Mouse (Mus musculus): ENCODE measurements around the gene Fam227b. TPM values are rescaled to one million over a fixed set of nuclear protein-coding genes. Genes with fewer than 3 reads are reported as not detected.

Gene Fam227b
- total RNA-seq, 2 experiments from 2014 or later, result not detected

DNA sequence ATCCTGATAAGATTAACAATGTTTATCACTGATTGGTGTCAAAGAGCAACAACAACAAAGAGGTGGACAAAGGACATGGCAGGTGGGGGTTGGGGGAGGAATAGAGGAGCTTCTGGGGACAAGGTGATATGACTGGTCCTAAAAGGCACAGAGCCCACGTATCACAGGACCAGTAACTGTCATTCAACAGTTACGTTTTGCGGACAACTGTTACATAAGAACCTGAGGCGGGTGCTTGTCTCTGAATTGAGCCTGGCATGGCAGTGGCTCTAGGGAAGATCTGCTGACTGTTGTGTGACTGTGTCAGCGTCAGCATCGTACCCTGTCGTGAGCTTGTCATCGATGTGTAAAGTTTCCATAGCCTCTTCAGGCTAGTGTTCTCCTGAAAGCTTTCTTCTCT is 65.6 kb downstream of the Fam227b start:
- Histone ChIP-seq H3K4me3 (no peak overlapping the region), H3K27ac (no peak overlapping the region)
- no peak for DNase-seq (ENCODE audit: low spot score in 2 of 2)
- TF ChIP-seq CTCF (conservative IDR thresholded peaks at IDR 0.05), result no peak

GRCm38 (mm10) chr2:126084326-126084725 is 67.5 kb downstream of the Fam227b start:
- Histone ChIP-seq H3K27ac (peak overlapping the region; percentile 43), H3K4me3 (no peak overlapping the region)
- peak; percentile 16 to 51 for DNase-seq (ENCODE audit: low spot score in 2 of 2)
- TF ChIP-seq CTCF (conservative IDR thresholded peaks at IDR 0.05), result no peak

GRCm38 (mm10) chr2:126079086-126079485 is 72.7 kb downstream of the Fam227b start:
- DNase-seq (ENCODE audit: low spot score in 2 of 2), result no peak
- Histone ChIP-seq H3K4me3 (no peak overlapping the region), H3K27ac (no peak overlapping the region)
- no peak for TF ChIP-seq CTCF (conservative IDR thresholded peaks at IDR 0.05)

GRCm38 (mm10) chr2:126076506-126076905 is 75.3 kb downstream of the Fam227b start:
- TF ChIP-seq CTCF (conservative IDR thresholded peaks at IDR 0.05), result no peak
- Histone ChIP-seq H3K4me3 (no peak overlapping the region), H3K27ac (no peak overlapping the region)
- no peak for DNase-seq (ENCODE audit: low spot score in 2 of 2)

DNA sequence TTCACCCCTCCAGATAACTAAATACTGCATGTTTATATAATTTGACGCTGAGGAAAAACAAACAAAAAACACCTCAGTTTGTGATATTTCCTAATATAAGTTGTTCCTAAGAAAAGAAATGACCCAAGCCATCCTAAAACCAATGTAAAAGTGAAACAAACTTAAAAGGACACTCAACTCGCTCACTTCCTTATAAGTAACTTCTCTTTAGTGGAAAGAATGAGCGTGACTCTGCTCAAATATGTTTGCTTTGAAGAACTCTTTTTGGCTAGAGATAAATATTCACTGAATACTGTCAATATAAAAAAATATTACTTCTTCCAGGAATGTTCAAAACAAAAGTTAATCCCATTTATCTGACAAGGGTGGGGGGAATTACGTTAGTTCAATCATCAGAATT is 78.1 kb downstream of the Fam227b start:
- TF ChIP-seq CTCF (conservative IDR thresholded peaks at IDR 0.05), result no peak
- no peak overlapping the region for H3K4me3 ChIP-seq

DNA sequence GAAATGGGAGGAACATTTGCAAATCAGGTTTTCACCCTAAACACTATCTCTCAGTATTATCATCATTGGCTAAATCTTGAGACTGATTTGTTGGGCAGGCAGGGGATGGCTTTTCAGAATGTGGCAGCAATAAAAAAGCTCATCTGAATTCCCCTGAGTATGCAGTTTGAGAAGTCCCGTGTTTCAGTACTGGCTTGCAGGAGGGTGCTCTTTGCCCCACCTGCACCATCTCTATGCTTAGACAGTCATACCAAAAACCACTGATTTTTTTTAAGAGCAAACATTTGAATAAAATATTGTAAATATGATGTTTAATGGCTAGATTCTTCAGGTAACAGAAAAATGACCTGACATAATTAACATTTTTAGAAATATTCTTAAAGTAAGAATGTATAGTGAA is 82.1 kb downstream of the Fam227b start:
- H3K4me3 ChIP-seq, result no peak overlapping the region
- TF ChIP-seq CTCF (conservative IDR thresholded peaks at IDR 0.05), result no peak
- no peak overlapping the region for H3K27ac ChIP-seq
- no peak for DNase-seq (ENCODE audit: low spot score in 2 of 2)

More for the DNA sequence above, 78.1 kb downstream of the Fam227b start:
- no peak for DNase-seq (ENCODE audit: low spot score in 2 of 2)
- no peak overlapping the region for H3K27ac ChIP-seq

GRCm38 (mm10) chr2:126065303-126065856 is 86.4 kb downstream of the Fam227b start:
- no peak for DNase-seq (ENCODE audit: low spot score in 2 of 2)
- no peak overlapping the region for H3K27ac ChIP-seq
- TF ChIP-seq CTCF (conservative IDR thresholded peaks at IDR 0.05), result no peak
- H3K4me3 ChIP-seq, result no peak overlapping the region

- no peak for DNase-seq (ENCODE audit: low spot score in 2 of 2)
- H3K4me3 ChIP-seq, result no peak overlapping the region
- TF ChIP-seq CTCF (conservative IDR thresholded peaks at IDR 0.05), result no peak
- H3K27ac ChIP-seq, result no peak overlapping the region
Measured at GRCm38 (mm10) chr2:126064814-126065213, 87.0 kb downstream of the Fam227b start.

GRCm38 (mm10) chr2:126062876-126063275 is 88.9 kb downstream of the Fam227b start:
- Histone ChIP-seq H3K4me3 (no peak overlapping the region), H3K27ac (no peak overlapping the region)
- no peak for TF ChIP-seq CTCF (conservative IDR thresholded peaks at IDR 0.05)
- DNase-seq (ENCODE audit: low spot score in 2 of 2), result no peak

GRCm38 (mm10) chr2:126061037-126061773 is 90.6 kb downstream of the Fam227b start:
- TF ChIP-seq CTCF (conservative IDR thresholded peaks at IDR 0.05), result no peak

GRCm38 (mm10) chr2:126060595-126060994 is 91.2 kb downstream of the Fam227b start:
- Histone ChIP-seq H3K4me3 (no peak overlapping the region), H3K27ac (no peak overlapping the region)
- TF ChIP-seq CTCF (conservative IDR thresholded peaks at IDR 0.05), result no peak
- no peak for DNase-seq (ENCODE audit: low spot score in 2 of 2)

More at GRCm38 (mm10) chr2:126061037-126061773, 90.6 kb downstream of the Fam227b start:
- no peak for DNase-seq (ENCODE audit: low spot score in 2 of 2)
- no peak overlapping the region for H3K4me3 ChIP-seq
- H3K27ac ChIP-seq, result no peak overlapping the region

- no peak for TF ChIP-seq CTCF (conservative IDR thresholded peaks at IDR 0.05)
- H3K27ac ChIP-seq, result no peak overlapping the region
- no peak for DNase-seq (ENCODE audit: low spot score in 2 of 2)
- no peak overlapping the region for H3K4me3 ChIP-seq
Measured at GRCm38 (mm10) chr2:126053657-126054056, 98.1 kb downstream of the Fam227b start.

DNA sequence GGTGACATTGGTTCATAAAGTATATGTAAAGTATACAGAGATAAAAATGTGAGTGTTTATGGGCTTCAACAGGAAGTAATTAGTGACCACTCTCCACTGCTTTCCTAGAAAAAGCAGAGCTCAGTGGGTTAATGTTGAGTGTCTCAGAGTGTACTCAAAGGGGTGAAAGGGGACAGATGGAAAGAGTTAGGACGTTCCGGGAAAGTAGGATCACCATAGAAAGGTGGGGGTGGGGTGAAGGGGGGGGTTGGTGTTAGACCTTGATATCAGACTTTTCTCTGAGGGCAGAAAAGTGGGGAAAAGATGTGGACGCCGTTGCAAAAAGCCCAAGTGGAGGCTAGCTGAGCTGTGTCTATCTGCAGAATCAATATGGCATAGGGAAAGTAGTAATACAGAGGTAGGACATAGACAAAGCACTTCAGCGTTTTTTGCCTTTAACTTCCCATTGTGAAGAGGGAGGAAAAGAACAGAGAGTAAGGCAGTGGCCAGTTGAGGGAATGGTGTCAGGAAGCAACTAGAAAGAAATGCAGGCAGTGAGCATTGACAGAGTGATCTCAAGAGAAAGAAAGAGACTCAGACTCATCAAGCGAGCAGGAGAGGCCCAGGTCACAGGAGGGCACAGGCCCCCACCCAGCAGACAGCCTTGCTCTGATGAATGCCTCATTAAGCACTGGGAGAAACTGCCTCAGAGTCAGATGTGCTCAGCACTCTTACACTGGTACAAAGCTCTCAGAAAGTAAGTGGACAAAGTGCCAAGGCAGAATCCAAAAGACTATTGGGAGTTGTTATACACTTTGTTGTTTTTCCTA is 98.9 kb downstream of the Fam227b start:
- Histone ChIP-seq H3K4me3 (no peak overlapping the region), H3K27ac (no peak overlapping the region)
- no peak for TF ChIP-seq CTCF (conservative IDR thresholded peaks at IDR 0.05)
- no peak for DNase-seq (ENCODE audit: low spot score in 2 of 2)

Measured in layer of hippocampus, adult 2 months (tissue).